Mouse (Mus musculus) heart, postnatal 0 days (tissue): Measurements from ENCODE around the gene E2f4. TPM values are rescaled to one million over a fixed set of nuclear protein-coding genes. Genes with fewer than 3 reads are reported as not detected.

Experiments used
- ATAC-seq: fragments of 200-750 bp; cut with Nextera tagmentation; 2 replicates; pipeline ENCODE4 v1.8.0; 2017; ENCODE audit warnings: low read depth, moderate number of reproducible peaks, moderate library complexity; ENCODE audit not compliant: insufficient read depth
- DNase-seq: peaks from one replicate; pipeline ENCODE4 v3.0.0-alpha.2; 2016; ENCODE audit warnings: low spot score
- H3K27ac ChIP-seq: fragments of 300-500 bp; sonication (generic); 2 replicates; pipeline ENCODE4 v1.5.1; 2014; ENCODE audit warnings: low read depth, mild to moderate bottlenecking
- H3K27me3 ChIP-seq: fragments of 300-500 bp; sonication (generic); 2 replicates; pipeline ENCODE4 v1.6.1; 2014; ENCODE audit warnings: low read length, mixed read lengths; ENCODE audit not compliant: control insufficient read depth, insufficient read depth
- H3K36me3 ChIP-seq: fragments of 300-500 bp; sonication (generic); replicated peaks from 2 replicates; pipeline ENCODE4 v1.6.1; 2014; ENCODE audit warnings: low read length, mixed read lengths; ENCODE audit not compliant: control insufficient read depth, insufficient read depth
- H3K4me1 ChIP-seq: fragments of 300-500 bp; sonication (generic); 2 replicates; pipeline ENCODE4 v1.6.1; 2014; ENCODE audit warnings: antibody characterized with exemption; ENCODE audit not compliant: control insufficient read depth, insufficient read depth
- H3K4me2 ChIP-seq: fragments of 300-500 bp; sonication (generic); 2 replicates; pipeline ENCODE4 v1.6.1; 2014; ENCODE audit warnings: low read depth, mild to moderate bottlenecking, low read length, moderate library complexity
- H3K4me3 ChIP-seq: fragments of 300-500 bp; sonication (generic); 2 replicates; pipeline ENCODE4 v1.5.1; 2014; ENCODE audit warnings: low read depth, low read length
- H3K9ac ChIP-seq: fragments of 300-500 bp; sonication (generic); replicated peaks from 2 replicates; pipeline ENCODE4 v1.6.1; 2014; ENCODE audit warnings: low read depth, low read length, mixed read lengths
- H3K9me3 ChIP-seq: fragments of 300-500 bp; sonication (generic); replicated peaks from 2 replicates; pipeline ENCODE4 v1.6.1; 2016; ENCODE audit warnings: low read length; ENCODE audit not compliant: control insufficient read depth
- CTCF ChIP-seq: IDR thresholded peaks from 2 replicates; pipeline ENCODE4 v1.5.1; 2016; ENCODE audit warnings: antibody characterized with exemption, control low read depth, low read depth
- EP300 ChIP-seq: IDR thresholded peaks from 2 replicates; pipeline ENCODE4 v1.6.1; 2016; ENCODE audit warnings: antibody characterized with exemption, low read depth
- WGBS: fragments of 180-500 bp; shearing (Covaris S2); extraction: QIAGEN DNeasy Blood & Tissue Kit; methylation state at CpG from one replicate; pipeline ENCODE4 v1.1.7; 2014; 5-methylcytosine and 5-hydroxymethylcytosine counted together
- polyA plus RNA-seq: library from polyadenylated mRNA; unstranded; fragments of >200 nt; fragmentation: Nextera tagmentation; extraction: Ambion mirVana; gene quantifications from 2 replicates; pipeline ENCODE4 v1.2.1, GENCODE M21; 2015
- total RNA-seq: library from RNA; depleted of rRNA; stranded (reverse); fragments of >200 nt; gene quantifications from 2 replicates; pipeline ENCODE4 v1.2.3, GENCODE M21; 2014; ENCODE audit warnings: low replicate concordance; rRNA removed

Gene E2f4
- total RNA-seq (19.2 and 27.9 TPM in 2 replicates), polyA plus RNA-seq (21.8 and 22.6 TPM in 2 replicates)

GRCm38 (mm10) chr8:105297511-105298192 lies at the start of gene E2f4:
TSS of gene E2f4 (plus strand) at chr8:105297663.
- Histone ChIP-seq H3K9me3 (no peaks in the 10 kb centered on the region), H3K27me3 (no peaks in the 10 kb centered on the region), H3K4me1 (peaks cover 23% of the 10 kb centered on the region), H3K4me2 (peak within 1 kb of the TSS; percentile 79), H3K36me3 (peaks cover 35% of the 10 kb centered on the region), H3K9ac (peak within 1 kb of the TSS; percentile 79), H3K4me3 (peak within 1 kb of the TSS; percentile 78), H3K27ac (peak within 1 kb of the TSS; percentile 76)
- TF ChIP-seq EP300 (no peak), CTCF (no peak)
- WGBS: under 1% methylated on average over 57 of the region's 58 CpGs
- DNase-seq (peak; percentile 94), ATAC-seq (peak; percentile 93)

GRCm38 (mm10) chr8:105251954-105252353 lies 45.5 kb upstream of the E2f4 start:
- ATAC-seq (no peak), DNase-seq (no peak)
- H3K4me2 ChIP-seq: no peak overlapping the region
- no peak for TF ChIP-seq CTCF
- TF ChIP-seq EP300: no peak
- H3K9me3 ChIP-seq: no peaks in the 10 kb centered on the region
- peaks cover 62% of the 10 kb centered on the region for H3K36me3 ChIP-seq
- no peak overlapping the region for H3K9ac ChIP-seq
- H3K4me3 ChIP-seq: no peak overlapping the region
- peaks cover 14% of the 10 kb centered on the region for H3K4me1 ChIP-seq
- 0 out of 2 replicates have a peak, but pooled peaks cover 11% of the 10 kb centered on the region for H3K27me3 ChIP-seq
- H3K27ac ChIP-seq: no peak overlapping the region
- 89% methylated on average over 6 of the region's 6 CpGs for WGBS

- H3K4me3 ChIP-seq: no peak overlapping the region
- TF ChIP-seq EP300 (no peak), CTCF (no peak)
- H3K27ac ChIP-seq: no peak overlapping the region
- H3K4me1 ChIP-seq: peaks cover 14% of the 10 kb centered on the region
- H3K4me2 ChIP-seq: no peak overlapping the region
- H3K27me3 ChIP-seq: 0 out of 2 replicates have a peak, but pooled peaks cover 11% of the 10 kb centered on the region
- no peak for ATAC-seq
- 66% methylated on average over 10 of the region's 10 CpGs for WGBS
- DNase-seq: no peak
- no peak overlapping the region for H3K9ac ChIP-seq
- H3K36me3 ChIP-seq: peaks cover 53% of the 10 kb centered on the region
- no peaks in the 10 kb centered on the region for H3K9me3 ChIP-seq
Observed at GRCm38 (mm10) chr8:105252680-105253537, 44.6 kb upstream of the E2f4 start.

- Histone ChIP-seq H3K9me3 (no peaks in the 10 kb centered on the region), H3K4me2 (peak overlapping the region; percentile 99), H3K36me3 (peaks cover 45% of the 10 kb centered on the region), H3K4me1 (peaks cover 16% of the 10 kb centered on the region), H3K27me3 (peaks cover 15% of the 10 kb centered on the region; the same call in 1 of the 2 replicates), H3K4me3 (peak overlapping the region; percentile 67), H3K27ac (no peak overlapping the region), H3K9ac (no peak overlapping the region; the same call in 1 of the 2 replicates)
- DNase-seq (no peak), ATAC-seq (no peak)
- WGBS: 48% methylated on average over 20 of the region's 20 CpGs
- TF ChIP-seq CTCF (no peak), EP300 (no peak)
Observed at GRCm38 (mm10) chr8:105253766-105254151, 43.7 kb upstream of the E2f4 start.

- peak; percentile 79 for ATAC-seq
Observed at GRCm38 (mm10) chr8:105254152-105254965, 43.1 kb upstream of the E2f4 start.

More at GRCm38 (mm10) chr8:105254152-105254965, 43.1 kb upstream of the E2f4 start:
- Histone ChIP-seq H3K27me3 (peaks cover 15% of the 10 kb centered on the region; the same call in 1 of the 2 replicates), H3K4me1 (peaks cover 22% of the 10 kb centered on the region), H3K9ac (peak overlapping the region; percentile 55), H3K9me3 (no peaks in the 10 kb centered on the region), H3K36me3 (peaks cover 40% of the 10 kb centered on the region), H3K27ac (peak overlapping the region; percentile 78), H3K4me3 (peak overlapping the region; percentile 67), H3K4me2 (peak overlapping the region; percentile 99)
- peak; percentile 82 for DNase-seq
- peak; percentile 76 for TF ChIP-seq CTCF
- 0 out of 2 replicates have a peak, but pooled peaks have one; percentile 28 for TF ChIP-seq EP300
- 1% methylated on average over 70 of the region's 74 CpGs for WGBS
